Mouse (Mus musculus): ENCODE results near the gene Coq7.
A peak's percentile ranks its signal among the peaks of the same experiment; 100 is the strongest.

Gene Coq7

DNA sequence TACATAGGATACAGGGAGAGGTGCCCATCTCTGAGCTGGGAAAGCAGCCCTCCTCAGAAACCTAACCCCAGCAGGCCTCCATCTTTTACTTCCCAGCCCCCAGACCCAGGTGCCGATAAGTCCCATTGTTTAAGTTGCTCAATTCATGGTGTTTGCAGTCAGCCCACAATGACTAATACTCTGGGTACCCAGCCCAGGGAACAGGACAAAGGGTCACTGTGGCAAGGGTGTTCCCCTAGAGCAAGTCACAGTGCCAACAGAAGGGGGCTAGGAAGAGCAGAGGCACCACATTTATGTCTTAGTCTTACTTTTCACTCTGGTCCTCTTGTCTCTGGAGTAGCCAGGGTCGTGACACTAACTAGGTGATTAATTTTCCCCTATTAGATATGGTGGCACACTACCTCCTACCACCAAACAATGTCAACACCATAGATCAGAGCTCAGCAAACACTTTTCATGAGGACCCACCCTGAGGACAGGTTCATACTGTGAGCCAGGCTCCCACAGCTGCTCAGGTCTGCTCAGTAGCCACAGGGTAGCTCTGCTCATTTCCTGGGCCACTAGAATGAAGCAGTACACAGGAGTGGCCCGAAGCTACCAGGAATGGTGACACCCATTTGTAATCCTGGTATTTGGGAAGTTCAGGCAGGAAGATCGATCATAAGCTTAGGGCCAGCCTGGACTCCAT, 38.1 kb downstream of the Coq7 start:
- no peak for DNase-seq

DNA sequence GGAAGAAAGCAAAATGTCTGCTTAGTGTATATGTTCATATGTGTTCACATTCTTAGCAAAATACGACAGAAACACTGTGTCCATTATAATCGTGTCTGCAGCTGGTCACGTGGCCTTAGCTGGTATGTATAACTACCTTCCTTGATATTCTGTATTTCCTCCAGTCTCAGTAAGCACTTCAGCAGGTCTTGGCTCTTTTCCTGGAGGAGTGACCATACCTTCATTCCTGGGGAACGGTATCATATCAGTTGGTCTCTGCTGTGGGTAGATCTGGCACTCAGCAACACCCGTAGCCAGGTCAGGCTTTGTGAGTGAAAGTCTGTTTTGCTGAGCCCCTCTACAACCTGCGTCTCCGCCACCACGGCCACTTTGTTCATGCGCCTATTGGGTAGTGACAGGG, 39.3 kb downstream of the Coq7 start:
- no peak for DNase-seq

DNA sequence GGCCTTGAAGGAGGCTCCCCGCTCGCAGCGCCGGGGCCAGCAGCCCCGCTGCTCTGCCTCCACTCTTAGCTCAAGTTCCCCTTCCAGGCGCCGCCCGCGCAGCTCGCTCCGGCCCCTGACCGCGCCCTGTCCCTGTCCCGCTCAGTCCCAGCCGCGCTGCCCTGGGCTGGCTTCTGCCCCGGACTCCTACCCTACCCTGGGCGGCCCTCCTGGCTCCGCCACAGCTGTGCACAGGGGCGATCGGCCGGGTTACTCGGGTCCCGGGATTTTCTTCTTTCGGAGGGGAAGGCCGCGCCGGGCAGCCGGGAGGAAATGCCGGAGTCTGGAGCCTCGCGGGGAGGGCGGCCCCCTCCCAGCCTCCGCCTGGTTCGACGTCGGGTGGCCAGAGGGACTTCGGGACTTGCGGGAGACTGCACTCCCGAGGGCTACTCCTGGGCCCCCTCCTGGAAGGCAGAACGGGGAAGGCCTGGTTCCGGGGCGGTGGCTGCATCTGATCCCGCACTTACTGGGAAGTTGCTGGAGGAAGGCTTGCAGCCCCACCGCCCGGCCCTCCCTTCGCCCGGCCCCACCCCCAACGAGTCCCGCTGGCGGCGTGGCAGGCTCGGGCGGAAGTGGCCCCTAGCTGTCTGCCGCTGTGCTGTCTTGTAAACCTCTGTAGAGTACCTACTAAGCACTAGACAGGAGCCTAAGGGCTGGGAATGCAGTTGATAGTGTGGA, 41.6 kb downstream of the Coq7 start, which contains the start of gene Itpripl2:
Itpripl2 (minus strand) TSS at position 545 of the 717 bp plus-strand sequence.
- DNase-seq, result peak; percentile 42

DNA sequence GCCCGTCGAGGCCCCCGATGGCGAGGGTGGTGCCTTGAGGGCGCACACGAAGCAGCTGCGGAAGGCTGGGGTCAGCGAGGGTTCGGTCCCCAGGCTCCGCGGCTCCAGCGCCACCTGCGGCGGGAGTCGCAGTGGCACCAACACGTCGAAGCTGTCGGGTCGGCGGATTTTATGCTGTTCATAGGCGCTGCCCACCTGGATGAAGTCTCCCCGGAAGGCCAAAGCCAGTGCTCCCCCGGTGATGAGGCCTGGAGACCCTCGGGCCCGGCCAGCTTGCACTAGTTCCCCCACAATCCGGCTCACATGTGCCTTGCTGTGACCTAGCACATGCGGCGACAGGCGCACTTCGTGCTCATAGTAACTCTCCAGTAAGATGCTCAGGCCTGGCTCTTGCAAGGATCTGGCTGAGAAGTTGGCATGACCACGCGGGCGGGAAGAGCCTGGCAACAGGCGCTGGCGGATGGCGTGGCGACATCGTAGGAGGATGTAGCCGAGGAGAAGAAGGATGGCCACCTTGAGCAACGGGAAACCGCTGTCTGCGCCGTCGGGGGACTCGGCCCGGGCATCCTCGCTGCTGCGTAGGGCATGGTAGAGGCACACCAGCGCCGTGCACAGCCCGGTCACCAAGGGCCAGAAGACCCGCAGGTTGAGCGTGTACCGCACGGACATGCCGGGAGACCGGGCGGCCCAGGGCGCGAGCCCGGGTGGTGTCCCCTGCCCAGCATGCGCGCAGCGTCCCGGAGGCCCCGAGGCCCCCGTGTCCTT, 42.3 kb downstream of the Coq7 start:
- DNase-seq, result peak; percentile 38

DNA sequence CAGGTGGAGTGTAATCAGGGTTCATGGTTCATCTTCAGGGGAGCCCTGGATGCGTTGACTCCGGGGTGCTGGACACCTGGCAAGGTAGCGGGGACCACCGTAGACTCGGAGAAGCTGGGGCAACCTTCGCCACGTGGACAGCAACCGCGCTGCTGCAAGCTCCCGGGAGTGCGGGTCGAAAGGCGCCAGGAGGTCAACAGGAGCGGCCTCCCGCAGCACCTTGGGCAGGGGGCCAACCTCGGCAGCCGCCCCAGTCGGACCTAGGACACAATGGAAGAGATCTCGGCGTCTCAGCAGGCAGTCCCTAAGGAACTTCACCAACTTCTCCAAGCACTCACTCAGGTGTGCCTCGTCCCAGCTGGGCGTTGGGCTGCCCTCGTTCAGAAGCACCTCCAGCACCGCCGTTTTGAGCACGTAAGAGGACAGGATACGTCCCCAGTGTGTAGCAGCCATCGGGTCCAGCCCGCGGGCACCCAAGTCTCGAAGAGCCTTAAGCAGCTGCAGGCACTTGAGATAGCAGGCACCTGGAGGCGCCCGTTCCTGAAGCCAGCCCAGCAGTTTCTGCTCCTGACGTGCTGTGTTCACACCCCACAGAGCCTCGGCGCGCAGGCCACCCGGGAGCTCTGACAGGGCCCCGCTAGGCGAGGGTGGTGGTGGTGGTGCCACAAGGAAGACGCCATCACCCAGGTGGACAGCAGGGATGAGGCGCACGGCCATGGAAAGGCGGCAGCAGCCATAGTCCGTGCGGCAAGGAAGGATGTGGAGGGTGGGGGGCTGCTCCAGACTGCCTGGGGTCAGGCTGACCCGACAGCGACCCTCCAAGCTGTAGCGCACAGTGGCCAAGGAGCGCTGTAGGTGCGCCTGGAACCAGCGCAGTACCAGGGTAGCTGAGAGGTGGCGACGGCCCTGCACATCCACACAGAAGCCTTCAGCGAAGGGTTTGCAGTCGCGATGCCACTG, 43.2 kb downstream of the Coq7 start:
- no peak for DNase-seq

DNA sequence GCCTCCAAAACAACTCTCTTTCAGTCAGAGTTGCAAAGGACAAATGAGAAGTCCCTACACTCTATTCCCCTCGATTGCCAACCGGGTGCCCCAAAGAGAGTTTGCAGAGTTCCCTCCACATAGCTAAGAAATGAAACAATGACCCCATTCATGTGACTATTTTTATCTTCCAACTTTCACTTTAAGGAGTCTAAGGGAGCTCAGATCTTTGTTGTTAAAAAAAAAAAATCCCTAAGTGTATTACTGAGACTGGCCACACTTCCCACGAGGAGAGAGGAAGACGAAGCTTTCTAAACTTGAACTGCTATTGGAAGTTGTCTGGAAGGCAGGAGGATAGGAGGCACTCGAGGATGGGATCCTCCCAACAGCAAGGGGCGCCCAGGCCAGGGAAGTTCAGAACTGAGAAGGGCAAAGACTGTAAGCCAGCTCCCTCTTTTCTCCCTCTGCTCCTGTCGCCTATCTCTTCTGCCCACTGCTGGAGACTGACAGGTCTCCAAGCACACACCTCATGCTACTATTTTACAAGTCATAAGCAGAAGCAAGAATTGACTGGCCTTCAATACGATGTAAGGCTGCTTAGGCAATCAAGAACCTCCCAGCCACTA, 45.0 kb downstream of the Coq7 start:
- no peak for DNase-seq

DNA sequence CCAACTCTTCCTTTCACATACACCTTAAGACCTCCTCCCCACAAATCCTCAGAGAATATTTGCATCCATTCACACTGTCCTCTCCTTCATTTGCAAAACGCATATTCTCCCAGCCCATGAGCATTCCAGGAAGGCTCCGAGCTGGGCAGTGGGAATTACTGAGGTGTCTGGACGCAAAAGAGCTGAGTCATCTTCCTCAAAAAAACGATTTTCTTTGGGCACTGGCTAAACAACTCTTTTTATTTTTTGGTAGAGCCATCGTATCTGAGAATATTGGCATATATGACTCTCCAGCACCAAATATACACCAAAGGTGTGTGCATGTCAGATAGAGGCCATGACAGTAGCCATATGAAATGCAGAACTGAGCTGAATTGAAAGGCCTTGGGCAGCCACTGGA, 46.2 kb downstream of the Coq7 start:
- no peak for DNase-seq

DNA sequence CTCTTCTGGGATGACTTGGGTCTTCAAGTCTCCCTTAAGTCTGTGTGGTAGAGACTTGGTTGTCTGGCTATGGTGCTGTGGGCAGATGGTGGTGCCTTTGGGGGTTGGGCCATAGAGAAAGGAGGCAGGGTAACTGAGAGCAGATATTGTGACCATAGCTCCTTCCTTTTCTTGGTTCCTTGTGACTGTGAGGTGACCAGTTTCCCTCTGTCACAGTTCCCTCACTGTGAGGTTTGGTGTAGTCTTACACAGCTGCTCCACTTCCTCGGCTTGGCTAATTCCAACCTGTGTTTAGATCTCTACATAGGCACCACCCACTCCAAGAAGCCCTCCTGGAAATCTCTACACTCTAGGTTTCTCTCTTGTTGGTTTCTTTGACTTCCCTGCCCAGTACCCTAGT, 49.2 kb downstream of the Coq7 start:
- no peak for DNase-seq

DNA sequence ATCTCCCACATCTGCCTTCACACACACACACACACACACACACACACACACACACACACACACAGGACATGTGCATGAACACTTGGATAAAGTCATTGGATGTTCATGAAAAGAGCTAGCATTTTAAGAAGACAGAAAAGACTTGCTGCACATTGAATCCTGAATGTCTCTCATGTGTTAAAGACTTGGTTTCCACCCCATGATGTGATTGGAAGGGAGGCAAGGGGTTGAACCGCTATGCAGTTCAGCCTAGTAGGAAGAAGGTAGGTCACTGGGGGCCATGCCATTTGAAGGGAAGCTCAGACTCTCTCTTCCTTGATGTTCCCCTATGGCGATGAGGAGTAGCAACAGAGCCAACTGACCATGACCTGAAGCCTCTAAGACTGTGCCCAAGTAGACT, 51.2 kb downstream of the Coq7 start:
- no peak for DNase-seq

DNA sequence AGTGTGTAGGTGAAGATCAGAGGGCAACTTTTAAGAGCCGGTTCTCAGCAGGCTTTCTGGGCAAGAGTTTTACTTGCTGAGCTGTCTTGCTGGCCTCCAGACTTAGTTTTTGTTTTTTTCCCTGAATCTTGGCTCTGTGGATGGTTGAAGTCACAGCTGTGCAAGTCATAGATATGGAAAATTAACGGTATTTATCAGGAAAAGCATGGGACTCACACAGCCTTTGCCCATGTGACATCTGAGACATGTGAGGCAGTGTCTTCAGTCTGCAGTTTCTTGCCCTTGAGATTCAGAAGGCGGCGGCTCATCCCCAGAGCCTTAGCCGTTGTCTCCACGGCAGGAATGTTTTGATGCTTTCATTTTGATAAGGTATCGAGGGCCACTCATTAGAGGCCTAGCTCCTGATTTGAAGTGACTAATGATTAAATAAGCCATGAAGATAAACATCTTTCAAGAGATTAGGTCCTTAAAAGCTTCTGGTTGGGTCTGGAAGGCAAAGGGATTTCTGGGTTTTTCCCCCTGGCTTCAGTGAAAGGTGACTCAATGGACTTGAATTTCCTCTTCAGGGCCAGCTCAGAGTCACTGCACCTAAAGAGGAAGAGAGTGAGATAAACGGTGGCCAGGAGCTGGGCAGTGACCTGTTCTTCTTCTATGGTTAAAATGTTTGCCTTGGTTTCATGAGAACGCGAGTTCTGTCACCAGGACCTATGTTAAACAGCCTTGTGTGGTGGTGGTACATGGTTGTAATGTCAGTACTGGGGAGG, 51.9 kb downstream of the Coq7 start:
- DNase-seq, result no peak

DNA sequence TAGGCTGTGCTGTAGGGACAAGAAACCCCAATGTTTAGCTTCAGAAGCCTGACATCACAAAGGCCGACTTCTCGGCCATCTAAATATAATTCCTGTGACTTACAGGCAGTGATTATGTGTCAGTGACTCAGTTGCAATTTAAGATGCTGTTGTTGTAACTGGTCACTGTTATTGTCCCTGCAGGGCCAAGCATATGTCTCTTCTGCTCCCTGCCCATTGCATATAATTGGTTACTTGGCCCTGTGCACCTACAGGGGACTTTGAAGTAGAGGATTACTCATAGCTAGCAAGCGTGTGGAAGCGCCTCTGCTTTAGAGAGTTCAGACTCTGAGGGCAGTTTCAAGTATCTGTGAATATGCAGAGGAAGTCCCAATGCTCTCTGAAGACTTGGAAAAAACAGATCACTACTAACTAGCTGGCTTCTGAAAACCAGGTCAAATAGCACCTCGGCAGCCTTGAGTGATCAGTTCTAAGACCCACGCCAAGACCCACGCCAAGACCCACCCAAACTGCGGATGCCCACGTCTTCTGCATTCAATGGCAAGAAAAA, 52.9 kb downstream of the Coq7 start:
- DNase-seq, result no peak

DNA sequence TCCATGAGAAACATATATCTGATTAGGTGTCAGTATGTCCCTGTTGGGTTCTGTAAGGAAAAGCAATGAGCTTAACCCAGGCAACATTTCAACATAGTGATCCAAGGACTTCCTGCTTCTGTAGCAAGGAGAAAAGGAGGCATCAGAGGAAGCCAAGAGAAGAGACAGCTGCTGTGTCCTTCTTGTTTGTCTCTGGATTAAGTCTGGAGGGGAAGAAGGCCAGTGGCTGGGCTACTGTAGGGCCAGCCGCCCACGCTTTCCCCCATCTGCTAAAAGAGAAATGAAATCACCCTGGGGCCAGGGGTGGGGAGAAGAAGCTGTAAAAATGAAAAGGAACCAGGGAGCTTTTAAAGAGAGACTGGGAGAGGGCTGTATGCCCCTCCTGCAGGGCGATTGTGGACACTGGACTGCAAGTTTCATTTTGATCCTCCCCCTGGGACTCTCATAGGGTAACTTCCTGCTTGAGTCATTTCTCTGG, 54.3 kb downstream of the Coq7 start:
- DNase-seq, result no peak

DNA sequence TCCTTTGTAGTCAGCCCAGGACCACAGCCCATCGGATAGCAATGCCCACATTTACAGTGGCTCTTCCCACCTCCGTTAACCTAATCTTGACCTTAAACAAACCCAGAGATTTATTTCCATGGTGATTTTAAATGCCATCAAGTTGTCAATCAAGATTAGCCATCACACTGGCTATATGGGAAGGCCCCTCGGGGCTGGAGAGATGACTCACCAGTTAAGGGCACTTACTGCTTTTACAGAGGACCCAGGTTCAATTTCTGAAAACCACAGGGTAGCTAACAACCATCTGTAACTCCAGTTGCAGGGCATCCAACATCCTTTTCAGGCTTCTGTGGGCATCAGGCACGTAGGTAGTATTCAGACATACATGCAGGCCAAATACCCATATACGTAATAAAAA, 56.7 kb downstream of the Coq7 start:
- no peak for DNase-seq

DNA sequence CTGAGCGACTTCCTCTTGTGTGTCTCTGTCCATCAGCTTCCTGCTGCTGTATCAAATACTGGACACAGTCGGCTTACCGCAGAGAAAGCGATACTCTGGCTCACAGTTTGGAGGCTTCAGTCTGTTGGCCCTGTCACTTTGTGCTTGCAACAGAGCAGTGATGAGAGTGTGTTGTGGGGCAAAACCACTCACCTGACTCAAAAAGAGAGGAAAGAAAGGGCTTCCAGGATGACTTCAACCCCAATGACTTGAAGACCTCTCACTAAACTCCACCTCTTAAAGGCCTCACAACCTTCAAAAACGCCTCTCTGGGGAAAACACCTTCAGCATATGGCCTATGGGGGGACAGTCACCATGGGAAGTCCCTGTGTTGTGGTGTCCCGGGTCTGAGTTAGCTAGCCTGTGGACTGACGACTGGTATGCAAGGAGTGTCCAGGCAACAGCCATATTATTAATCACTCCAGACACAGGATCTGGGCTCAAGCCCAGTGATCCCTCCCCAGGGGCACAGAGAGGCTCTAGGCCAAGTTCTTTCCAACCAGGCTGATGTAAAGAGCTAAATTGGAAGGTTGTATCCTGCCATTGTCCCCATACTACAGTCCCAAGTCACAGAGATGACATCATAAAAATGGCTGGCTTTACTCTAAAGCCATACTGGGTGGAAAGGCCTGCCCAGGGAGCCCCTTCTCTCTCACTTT, 58.0 kb downstream of the Coq7 start:
- no peak for DNase-seq

DNA sequence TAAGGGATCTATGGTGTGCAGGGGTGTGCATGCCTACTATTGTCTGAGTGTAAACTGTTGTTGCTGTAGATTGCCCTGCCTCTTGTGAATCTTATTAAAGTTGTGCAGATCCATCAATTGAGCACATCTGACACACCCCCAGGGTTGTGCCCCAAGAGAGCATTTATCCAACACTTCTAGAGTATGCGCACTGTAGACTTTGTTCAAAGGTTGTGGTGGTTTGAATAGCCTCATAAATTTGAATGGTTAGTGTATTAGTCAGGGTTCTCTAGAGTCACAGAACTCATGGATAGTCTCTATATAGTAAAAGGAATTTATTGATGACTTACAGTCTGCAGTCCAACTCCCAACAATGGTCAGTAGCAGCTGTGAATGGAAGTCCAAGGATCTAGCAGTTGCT, 60.3 kb downstream of the Coq7 start:
- no peak for DNase-seq

DNA sequence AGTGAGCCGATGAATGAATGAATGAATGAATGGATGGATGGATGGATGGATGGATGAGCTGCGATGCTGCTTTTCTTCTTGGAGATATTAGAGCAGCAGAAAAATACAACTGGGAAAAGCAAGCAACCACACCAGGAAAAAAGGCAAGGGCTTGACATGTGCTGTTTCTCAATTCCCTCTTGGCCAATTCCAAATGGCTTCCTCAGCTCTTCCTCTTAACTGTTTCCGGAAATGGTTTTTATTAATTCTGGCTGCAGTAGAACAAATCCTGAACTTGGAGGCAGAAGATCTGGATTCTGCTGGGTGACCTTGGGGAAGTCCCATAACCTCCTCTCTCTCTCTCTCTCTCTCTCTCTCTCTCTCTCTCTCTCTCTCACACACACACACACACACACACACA, 65.1 kb downstream of the Coq7 start:
- DNase-seq, result no peak

DNA sequence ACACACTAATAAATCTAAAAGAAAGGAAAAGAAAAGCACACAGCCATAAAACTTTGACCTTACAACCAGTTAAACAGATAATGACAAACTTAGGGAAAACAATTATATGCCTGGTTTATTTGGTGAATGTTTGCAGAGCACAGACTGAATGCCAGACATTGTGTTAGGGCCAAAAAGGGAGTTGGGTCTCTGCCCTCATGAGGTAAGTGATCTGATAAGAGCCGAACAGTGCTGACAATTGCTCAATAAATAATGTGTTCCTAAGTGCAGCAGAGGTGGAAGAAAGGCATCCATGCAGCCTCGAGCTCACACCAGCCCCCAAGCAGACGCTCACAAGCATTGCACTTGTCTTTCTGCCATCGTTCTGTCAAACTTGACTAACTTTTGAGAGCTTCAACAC, 68.7 kb downstream of the Coq7 start:
- no peak for DNase-seq

DNA sequence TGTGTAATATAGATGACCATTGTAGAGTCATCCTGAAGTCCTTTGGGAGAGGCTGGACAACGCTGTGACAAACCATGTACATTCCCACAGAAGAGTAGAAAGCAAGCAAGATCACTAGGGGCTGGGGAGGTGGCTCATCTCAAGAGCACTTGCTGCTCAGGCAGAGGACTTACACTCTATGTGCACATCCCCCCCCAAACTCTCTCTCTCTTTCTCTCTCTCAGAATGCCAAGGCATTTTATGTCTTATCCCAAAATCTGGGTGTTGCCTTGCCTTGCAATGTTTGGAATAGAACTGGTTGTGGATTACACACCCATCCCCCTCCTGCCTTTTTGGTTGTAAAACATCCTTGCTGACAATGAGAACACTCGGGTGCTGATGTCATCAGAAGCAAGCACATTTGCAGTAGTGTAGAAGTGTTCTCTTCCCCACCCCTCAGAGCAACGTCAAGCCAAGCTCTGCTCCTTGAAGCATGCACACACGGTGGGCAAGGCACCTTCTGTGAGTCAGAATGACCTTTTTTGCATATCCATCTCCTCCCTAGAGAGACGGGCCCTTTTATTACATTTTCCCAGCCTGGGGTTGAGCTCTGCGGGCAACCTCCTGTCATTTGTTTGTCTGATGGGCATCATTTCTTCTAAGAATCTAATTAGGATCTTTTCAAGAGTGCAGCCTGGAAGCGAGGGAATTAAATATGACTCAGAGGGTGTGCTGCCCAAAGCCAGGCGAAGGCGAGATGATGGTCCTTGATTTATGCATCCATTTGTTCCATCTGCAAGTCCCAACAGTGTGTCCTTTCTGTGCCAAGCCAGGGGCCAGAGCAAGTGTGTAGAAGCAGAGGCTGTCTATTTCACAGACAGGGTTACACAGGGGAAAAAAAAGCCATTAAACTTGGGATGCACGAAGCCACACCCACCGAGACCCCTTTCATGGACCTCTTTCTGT, 70.1 kb downstream of the Coq7 start:
- DNase-seq, result no peak

Measured in right cerebral cortex, postnatal 4 days (tissue).